Mouse (Mus musculus) right cerebral cortex, adult 18-20 months (tissue): ENCODE measurements around the gene Vkorc1l1.

Experiments used
- DNase-seq: peaks from one replicate; pipeline ENCODE4 v3.0.0; 2022; ENCODE audit warnings: mixed read lengths

Gene Vkorc1l1

GRCm38 (mm10) chr5:129942073-129942939 is 536 bp downstream of the Vkorc1l1 start:
- peak; percentile 11 for DNase-seq

- DNase-seq: no peak
Measured at GRCm38 (mm10) chr5:129943402-129943801, 1.6 kb downstream of the Vkorc1l1 start.

- DNase-seq: no peak
Measured at GRCm38 (mm10) chr5:129947528-129948033, 5.8 kb downstream of the Vkorc1l1 start.

- DNase-seq: no peak
Measured at GRCm38 (mm10) chr5:129952143-129952542, 10.4 kb downstream of the Vkorc1l1 start.

- no peak for DNase-seq
Measured at GRCm38 (mm10) chr5:129954473-129955254, 12.9 kb downstream of the Vkorc1l1 start.

GRCm38 (mm10) chr5:129955792-129956191 is 14.0 kb downstream of the Vkorc1l1 start:
- no peak for DNase-seq

GRCm38 (mm10) chr5:129963224-129963623 is 21.5 kb downstream of the Vkorc1l1 start:
- DNase-seq: no peak

- no peak for DNase-seq
Measured at GRCm38 (mm10) chr5:129966448-129966847, 24.7 kb downstream of the Vkorc1l1 start.

- DNase-seq: no peak
Measured at GRCm38 (mm10) chr5:129968417-129968816, 26.6 kb downstream of the Vkorc1l1 start.

GRCm38 (mm10) chr5:129971491-129971890 is 29.7 kb downstream of the Vkorc1l1 start:
- no peak for DNase-seq

GRCm38 (mm10) chr5:129974354-129974753 is 32.6 kb downstream of the Vkorc1l1 start:
- DNase-seq: no peak

GRCm38 (mm10) chr5:129974866-129975311 is 33.1 kb downstream of the Vkorc1l1 start:
- DNase-seq: no peak

GRCm38 (mm10) chr5:129977768-129978167 is 36.0 kb downstream of the Vkorc1l1 start:
- no peak for DNase-seq

- DNase-seq: no peak
Measured at GRCm38 (mm10) chr5:129978608-129979007, 36.8 kb downstream of the Vkorc1l1 start.

GRCm38 (mm10) chr5:129980216-129980615 is 38.4 kb downstream of the Vkorc1l1 start:
- DNase-seq: no peak

- DNase-seq: no peak
Measured at GRCm38 (mm10) chr5:129989376-129989775, 47.6 kb downstream of the Vkorc1l1 start.

GRCm38 (mm10) chr5:129991898-129992297 is 50.1 kb downstream of the Vkorc1l1 start:
- DNase-seq: no peak

GRCm38 (mm10) chr5:129993374-129993773 is 51.6 kb downstream of the Vkorc1l1 start:
- no peak for DNase-seq

- no peak for DNase-seq
Measured at GRCm38 (mm10) chr5:129994989-129995388, 53.2 kb downstream of the Vkorc1l1 start.

GRCm38 (mm10) chr5:129997700-129998099 is 55.9 kb downstream of the Vkorc1l1 start:
- DNase-seq: no peak

GRCm38 (mm10) chr5:129999097-129999496 is 57.3 kb downstream of the Vkorc1l1 start:
- DNase-seq: peak; percentile 60

- no peak for DNase-seq
Measured at GRCm38 (mm10) chr5:130000735-130001134, 59.0 kb downstream of the Vkorc1l1 start.

- DNase-seq: no peak
Measured at GRCm38 (mm10) chr5:130001356-130001987, 59.7 kb downstream of the Vkorc1l1 start.
